Mouse (Mus musculus): ENCODE measurements around the gene Dach1. TPM values are rescaled to one million over a fixed set of nuclear protein-coding genes. Genes with fewer than 3 reads are reported as not detected.

Dach1 gene
- total RNA-seq (2021): 1 to 10 TPM; 2.5 to 3.0 TPM
- long read RNA-seq, experiment 1: 0 reads
- long read RNA-seq, experiment 2, full-length matches to known transcripts: 2 of 3 reads
- long read RNA-seq, experiment 2, partial matches to known transcripts: 1 of 3 reads
- long read RNA-seq, experiment 2, other reads (novel, unspliced or antisense): 0 of 3 reads

DNA sequence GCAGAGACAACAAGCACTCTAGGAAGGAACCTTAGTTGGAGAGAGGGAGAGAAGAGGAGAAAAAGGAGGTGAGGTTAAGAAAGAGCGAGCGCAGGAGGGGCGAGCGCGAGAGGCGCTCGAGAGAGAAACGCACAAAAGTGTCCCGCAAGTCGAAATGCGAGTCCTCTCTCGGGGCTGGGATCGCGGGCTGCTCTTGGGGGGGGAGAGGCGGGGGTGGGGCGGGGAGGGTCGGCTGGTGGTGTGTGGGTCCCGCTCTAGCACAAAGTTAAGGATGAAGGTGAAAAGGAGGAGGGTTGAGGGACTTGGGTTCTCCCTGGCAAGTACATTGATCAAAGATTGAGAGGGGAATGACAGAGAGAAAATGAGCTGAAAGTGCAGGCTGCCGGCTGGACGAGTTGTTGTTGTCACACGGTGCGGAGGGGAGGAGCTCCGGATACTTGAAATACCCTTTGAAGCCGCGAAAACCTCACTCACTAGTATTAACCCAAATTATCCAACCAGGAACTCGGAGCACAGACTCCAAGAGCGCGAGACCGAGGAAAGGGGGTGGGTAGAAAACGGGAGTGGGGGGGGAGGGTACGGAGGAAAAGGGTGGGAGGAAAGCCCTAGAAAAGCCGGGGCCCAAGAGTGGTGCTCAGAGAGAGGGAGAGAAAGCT is at the start of gene Dach1:
Gene Dach1, minus strand, starts transcription at position 345 of the 656 bp plus-strand sequence.
- no peak for DNase-seq (ENCODE audit: low spot score)

DNA sequence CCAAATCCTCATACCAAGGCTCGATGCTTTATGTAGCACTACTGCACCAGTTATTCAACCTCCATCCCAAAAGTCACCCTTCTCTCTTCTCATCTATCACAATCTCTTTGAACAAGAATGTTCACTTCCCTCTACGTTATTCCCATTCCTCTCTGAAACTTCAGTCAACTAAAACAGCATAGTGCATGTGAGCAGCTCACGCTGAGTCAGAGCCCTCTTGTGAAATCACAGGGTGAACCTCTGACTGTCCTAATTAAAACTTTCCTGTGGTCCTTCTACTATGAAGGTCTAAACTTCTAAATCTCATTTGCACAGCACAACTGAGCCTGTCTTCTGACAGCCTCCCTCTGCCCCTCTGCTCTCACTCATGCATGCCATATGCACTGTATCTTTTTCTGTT is 30.5 kb upstream of the Dach1 start:
- DNase-seq (ENCODE audit: low spot score): no peak

DNA sequence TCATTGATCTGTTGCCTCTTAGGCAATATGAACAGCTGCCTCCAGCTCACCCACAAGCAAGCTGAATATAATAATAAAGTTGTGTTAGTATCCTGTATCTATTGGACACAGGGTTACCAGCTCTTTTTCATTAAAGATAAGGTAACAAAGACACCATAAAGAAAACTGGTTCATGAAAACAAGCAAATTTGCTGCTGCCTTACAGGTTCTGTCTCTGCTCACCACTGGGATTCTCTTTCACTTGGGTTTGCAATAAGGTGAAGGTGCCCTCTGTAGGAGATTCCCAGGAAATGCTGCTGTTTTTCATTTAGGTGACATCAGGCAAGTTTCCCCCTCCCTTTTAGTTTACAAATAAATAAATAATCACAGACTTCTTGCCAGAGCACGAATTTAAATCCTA is 12.0 kb upstream of the Dach1 start:
- no peak for DNase-seq (ENCODE audit: low spot score)

DNA sequence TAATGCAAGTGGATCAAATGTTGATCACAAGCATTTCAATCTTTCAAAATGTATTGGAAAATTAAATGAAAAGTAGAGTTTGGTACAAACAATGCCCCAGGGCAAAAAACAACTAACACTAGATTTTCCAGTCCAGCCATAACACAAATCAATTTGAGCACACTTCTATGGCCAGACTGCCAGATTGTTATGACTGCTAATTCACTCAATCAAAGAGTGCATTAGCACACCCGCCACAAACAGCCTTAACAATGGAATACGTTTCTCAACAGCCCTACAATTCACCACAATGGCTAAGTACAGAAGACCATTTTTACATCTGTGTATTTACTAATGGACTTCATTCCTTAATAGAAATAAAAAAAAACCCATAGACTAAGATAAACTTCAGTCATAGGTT is 4.3 kb upstream of the Dach1 start:
- no peak for DNase-seq (ENCODE audit: low spot score)

DNA sequence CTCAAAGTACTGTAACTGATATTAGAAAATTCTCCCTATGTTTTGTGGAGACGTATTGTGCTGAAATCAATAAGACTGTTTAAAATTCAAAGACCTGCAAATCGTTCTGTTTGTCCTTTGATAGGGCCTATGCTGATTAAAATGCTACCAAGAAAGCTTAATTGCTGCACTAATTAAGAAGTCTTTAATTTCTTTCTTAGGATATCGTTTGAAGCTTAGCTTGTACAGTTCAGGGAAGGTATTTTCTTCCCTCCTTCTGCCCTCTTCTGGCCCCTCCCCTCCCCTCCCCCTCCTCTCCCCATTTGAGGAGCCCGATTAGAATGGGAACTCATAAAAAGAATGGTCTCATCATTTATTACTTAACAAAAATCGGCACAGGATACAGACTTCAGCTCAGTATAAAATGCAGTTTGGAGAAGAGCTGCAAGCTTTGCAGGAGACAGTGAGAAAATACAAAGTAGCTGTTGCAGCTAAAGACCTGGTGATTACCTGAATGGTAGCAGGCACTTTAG is 2.9 kb upstream of the Dach1 start:
- no peak for DNase-seq (ENCODE audit: low spot score)

DNA sequence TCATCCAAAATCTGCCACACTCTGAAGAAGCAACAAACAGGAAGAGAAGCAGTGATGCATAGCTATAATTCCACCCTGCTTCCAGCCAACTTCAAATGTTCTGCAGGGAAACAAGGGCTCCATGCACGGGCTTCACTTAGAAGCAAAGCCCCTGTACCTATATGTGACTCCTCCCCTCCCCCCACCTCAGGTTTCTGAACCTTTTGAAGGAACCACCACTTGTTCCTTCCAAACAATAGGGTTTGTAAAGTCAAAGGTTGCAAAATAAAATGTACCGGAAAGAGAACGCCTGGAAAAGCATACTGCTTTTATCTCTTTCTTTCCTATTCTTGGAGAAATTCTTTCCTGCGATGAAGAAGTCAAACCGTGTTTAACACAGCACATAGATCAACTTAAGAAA is 2.3 kb upstream of the Dach1 start:
- no peak for DNase-seq (ENCODE audit: low spot score)

DNA sequence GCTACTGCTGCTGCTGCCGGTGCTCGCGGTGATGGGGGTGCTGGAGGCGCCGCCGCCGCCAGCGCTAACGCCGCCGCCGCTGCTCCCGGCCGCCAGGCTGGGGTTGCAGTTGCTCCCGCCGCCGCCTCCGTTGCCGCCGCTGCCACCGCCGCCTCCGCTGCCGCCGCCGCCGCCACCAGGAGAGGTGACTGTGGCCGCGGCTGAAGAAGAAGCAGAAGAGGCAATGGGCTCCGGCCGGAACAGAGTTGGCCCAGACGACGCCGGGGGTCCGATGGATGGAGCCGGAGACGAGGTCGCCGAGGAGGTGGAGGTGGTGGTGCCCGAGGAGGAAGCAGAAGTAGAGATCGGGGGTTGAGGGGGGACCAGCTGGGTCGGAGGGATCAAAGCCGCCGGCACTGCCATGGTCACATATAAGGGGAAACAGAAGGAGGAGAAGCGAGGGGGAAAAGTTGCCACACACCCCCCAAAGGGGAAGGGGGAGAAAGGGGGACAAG is 610 bp downstream of the Dach1 start:
- no peak for DNase-seq (ENCODE audit: low spot score)

DNA sequence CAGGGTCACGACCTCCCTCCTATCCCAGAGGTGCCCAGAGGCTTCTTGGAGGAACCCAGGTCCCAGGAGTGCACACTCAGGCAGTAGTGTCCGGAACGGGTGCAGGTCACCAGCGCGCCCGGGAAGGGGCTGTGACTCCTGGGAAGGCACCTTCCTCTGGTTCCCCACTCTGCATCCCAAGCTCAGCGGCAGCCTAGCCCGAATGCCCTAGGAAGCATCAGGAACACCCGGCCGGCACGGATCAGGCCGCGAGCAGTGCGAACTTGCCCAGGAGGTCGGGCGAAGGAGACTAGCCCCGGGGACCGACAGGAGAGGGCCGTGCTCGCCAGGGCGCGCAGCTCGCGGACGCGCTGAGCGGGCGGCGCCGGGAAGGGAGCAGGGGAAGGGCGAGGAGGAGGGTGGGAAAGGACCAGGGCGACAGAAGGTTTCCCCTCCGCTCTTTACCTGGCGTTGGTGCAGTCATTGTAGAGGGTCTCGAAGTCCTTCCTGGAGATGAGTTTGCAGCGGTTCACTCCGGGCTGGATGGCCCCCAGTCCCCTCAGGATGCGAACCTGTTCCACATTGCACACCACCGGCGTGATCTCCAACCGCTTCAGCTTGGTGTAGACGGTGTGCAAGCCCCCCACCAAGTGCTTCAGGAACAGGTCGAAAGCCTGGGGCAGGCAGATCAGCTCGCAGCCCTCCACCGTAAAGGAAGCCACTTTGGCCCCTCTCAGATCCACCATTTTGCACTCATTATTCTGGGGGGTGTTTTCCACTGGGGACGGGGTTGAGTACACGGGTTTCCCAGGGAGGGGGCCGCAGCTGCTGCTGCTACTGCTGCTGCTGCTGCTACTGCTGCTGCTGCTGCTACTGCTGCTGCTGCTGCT is 1.3 kb downstream of the Dach1 start:
- no peak for DNase-seq (ENCODE audit: low spot score)

DNA sequence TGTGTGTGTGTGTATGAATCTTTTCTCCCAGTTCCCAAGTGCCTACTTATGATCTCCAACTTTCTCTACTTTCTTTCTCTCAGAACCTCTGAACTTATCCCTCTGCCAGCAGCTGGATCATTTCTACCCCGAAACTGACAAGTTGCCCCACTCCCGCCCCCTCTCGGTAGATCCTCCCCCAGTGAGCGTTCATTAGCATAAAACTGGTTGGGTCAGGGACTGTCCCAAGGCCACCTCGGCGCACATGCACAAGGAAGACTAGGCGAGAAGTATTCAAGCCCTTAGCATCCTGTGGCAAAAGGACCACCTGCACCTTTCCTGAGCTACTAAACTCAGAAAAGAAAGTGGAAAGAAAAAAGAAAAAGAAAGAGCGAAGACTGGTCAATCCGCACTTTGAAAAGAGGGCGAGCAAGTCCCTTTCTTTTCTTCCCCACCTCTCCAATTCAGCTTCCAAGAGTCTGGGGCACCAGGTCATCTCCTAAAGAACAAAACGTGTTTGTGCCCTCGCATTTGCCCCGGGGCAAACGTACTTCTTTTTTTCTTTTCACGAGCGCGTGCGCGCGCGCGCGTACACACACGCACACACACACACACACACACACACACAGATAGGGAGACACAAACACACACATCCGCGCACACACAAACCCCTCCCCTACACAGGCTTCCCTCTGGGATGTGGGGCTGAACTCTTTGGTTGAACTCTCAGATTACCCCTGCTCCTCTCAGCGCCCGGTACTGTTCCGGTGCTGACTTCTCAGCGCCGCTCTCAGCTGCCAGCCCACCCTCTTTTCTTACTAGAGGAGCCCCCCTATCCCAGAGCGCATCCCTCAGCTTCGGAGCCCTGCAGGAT is 2.2 kb downstream of the Dach1 start:
- no peak for DNase-seq (ENCODE audit: low spot score)

DNA sequence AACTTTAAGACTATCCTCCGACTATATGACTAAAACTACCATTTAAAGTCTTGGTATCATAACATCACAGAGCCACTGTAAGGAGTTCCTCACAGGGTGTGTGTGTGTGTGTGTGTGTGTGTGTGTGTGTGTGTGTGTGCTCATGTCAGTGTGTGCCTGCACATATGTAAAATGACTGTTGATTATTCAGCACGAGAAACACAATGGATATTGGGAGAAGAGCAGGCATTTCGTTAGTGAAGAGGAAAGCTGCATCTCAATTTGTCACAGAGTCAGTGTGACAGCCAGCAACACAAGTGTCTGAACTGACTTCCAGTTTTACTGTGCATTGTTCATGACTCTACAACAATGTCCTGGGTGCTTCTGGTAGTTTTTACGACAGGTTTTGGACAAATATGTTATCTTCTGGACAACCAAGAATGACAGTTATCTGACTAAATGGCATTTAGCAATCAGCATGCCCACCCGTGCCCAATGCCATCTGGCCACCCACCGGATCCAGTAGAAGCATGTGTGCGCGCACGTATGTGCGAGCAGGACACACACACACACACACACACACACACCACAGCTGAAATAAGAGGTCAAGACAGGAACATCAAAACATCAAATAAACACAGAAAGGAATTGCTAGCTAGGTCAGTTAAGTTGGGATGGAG is 3.1 kb downstream of the Dach1 start:
- DNase-seq (ENCODE audit: low spot score): no peak

DNA sequence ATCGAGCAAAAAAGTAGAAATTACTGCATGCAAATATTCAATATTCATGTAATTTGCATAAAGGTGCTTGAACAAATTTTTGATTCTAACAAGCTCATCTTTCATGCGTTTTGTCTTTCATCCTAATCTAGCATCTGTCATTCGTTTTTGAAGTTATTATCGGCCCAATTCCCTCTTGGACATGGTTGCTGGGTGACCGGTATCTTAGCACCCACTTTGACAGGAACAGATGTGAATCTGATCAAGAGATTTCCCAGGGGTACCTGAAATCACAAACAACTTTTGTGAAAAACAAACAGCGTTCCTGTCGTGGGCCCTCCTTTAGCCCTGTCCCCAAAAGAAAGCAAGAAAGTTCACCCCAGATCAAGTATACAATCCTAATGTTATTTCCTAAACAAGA is 12.8 kb downstream of the Dach1 start:
- no peak for DNase-seq (ENCODE audit: low spot score)

DNA sequence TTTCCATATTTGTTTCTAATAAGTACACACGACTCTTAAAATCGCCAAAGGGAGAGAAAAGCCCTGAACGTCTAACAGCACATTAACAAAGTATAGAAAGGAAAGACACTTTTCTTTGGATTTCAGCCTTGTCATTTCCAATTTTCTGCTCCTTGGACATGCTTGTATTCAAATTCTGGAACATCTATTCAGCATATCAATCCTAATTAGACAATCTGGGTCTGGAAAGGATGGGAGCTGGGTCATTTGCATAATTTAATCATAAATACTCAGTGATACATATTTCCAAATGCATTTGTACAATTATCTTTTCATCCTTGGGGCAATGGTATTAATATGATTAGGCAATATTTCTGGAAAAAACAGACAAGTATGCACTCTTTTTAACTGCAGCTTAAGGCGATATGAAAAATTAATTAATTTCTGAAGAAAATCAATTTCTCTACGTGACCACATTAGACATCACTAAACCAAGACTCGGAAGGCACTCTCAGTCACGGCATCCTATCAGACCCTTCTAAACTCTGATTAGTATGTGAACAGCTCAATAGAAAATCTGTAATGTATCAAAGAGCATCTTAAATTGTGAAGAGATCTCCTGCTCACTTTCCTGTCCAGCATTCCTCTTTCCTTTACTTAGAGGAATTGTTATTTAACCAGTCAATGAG is 13.7 kb downstream of the Dach1 start:
- no peak for DNase-seq (ENCODE audit: low spot score)

DNA sequence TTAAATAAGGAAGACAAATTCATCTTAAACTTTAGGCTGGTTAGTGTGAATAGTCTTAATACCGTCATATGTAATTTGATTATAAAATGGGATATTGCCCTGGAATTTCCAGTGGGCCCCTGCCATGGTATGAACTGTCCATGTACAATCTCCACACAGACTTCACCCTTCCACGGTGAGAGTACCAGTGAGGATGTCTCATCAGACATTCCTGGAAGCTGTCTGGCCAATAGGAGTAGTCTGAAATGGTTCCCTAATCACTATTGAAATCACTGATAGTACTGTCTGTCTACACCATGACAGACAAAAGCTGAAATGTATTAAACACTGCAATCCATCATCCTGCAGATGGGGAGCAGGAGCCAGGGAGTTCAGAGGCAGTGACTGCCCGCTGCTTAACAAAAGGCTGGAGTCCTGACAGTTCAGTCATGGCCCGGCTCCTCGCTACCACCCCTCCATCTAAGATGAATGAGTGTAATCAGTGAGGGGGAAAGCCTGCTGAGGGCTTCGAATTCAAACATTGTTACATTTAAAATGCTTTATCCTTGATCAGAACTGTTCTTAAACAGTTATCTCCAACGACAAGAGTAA is 14.6 kb downstream of the Dach1 start:
- DNase-seq (ENCODE audit: low spot score): no peak

DNA sequence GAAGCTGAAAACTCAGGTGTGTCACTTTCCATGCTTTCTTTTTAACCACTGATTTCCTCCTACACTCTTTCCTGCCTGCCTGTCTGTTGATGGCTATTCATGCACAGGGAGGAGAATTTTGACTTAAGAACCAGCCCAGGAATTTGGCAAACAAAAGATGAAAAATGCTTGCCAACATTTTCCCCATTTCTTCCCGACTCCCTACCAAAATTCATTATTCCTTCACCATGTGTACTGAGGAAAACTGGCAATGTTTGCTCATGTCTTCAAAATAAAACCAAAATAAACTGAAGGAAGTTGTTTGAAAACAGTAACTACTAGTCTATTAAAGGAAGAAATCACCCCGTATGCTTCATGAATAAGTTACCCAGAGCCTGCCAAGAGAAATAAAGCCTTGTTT is 27.8 kb downstream of the Dach1 start:
- no peak for DNase-seq (ENCODE audit: low spot score)

DNA sequence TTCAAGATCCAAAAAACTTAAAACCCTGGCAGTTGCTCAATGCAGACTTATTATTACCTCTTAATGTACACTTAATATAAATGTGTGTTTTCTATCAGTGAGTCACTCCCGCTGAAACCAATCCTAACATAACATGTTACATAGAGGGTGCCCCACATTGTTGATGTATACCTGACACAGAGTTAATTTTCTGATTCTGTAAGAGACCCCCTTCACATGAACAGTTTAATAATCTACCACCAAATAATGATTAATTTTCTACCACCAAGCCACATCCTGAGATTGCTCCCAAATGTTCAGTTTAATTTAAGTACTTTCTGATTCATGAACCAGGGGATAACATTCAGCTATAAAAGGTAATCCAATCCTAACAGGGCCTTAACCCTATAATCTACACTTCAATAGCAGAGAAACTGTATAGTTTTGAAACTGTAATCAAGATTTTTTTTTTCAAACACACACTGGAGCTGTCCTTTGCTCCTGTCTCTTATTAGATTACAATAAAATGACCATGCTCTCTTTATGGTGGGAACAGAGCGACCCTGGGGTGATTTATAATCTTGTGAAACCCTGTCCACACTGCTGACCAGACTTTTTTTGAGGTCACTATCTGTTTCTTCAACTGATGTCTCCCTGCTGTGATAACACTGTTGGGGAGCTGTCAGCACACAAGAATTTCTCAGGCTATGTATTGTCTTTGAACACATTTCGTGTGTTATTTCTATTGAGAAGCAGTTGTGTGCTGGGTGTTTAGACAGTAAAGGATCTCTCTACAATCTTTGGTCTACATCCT is 30.5 kb downstream of the Dach1 start:
- no peak for DNase-seq (ENCODE audit: low spot score)

DNA sequence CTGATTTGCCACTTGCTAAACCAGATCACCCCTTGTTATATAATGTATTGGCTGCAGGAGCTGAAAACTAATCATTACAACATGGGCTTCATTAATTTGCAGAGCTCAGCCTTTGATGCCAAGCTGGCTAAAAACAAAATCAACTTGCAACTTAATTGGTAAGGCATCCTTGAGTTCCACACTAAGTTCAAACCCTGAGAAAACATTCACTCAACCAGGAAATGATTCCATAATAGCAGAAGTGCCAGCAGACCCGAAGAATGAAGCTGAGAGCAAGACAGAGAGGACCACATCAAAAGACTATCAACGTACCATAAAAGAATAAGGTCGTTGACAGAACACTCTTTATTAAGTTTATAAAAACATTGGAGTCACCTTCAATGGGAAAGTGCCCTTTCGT is 35.0 kb downstream of the Dach1 start:
- no peak for DNase-seq (ENCODE audit: low spot score)

DNA sequence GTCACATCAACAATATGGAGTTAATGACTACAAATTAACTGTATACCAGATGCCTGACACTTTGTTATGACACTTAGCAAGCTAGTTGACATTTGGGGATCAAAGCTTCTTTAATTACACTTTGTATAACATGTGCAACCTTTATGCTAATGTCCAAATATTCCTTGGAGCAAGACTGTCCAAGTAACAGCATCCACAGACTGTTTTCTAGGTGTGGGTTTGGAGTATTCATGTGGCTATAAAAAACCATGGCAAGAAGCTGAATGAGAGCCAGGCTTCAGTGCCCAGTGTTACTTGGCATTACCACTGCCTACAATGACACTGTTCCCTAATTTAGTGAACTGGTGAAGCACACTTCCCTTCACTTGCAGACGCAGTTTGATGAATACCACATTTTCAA is 46.5 kb downstream of the Dach1 start:
- no peak for DNase-seq (ENCODE audit: low spot score)

DNA sequence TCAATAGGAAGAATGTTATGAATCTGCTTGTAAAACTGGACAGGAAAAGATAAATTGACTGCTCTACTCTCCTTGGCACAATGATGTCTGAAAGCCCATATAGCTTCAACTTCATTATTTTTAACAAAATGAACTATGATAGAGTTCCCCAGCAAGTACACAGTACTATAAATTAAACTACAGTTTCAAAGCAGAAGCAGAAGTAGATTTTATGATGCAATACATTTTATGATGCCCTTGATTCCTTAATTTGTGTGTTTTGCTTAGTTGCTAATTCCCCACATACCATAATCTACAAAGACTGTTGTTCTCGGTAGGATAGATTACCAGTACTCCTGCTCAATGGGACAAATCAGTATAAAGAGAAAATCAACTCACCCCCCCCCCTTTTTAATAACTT is 52.9 kb downstream of the Dach1 start:
- DNase-seq (ENCODE audit: low spot score): no peak

DNA sequence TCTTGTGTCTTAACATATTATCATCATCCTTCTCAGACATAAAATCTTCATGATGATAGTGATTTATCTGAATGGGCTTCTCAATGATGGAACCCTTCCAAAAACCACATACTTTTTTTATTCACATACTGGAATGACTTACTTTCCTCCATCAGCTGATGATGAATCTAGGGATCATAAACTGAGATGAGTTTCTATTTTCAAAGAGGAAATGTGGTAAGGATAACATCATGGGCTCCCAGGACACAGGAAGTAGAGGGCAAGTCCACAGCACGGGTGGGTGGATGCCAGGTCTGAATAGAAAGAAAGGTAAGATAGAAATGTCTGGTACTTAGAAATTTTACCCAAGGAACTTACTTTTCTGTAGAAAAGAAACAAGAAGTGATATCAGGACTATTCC is 56.5 kb downstream of the Dach1 start:
- no peak for DNase-seq (ENCODE audit: low spot score)

All from gastrocnemius, adult 18-20 months (tissue).